Mouse (Mus musculus) erythroblast, embryonic 14.5 days (primary cell): ENCODE measurements around the gene Rab8b.
"Not testable (repeated sequence)": the region's sequence is repeated elsewhere in the genome, so short reads cannot be mapped to it uniquely, and the experiment has no call there.

ENCODE experiments used
- GATA1 ChIP-seq: IDR thresholded peaks from 2 replicates; pipeline ENCODE4 v1.6.1; 2012; ENCODE audit warnings: low read length, inconsistent platforms, mixed read lengths
- TAL1 ChIP-seq: IDR thresholded peaks from 3 replicates; pipeline ENCODE4 v1.6.1; 2012; ENCODE audit warnings: low read length, inconsistent platforms, mixed read lengths

- not testable (repeated sequence) for TF ChIP-seq TAL1, GATA1
Measured at GRCm38 (mm10) chr9:66805951-66806350, 113.5 kb downstream of the Rab8b start.
